Mouse (Mus musculus): ENCODE data around the gene Vangl2. TPM values are rescaled to one million over a fixed set of nuclear protein-coding genes. Genes with fewer than 3 reads are reported as not detected.

The Vangl2 gene
- polyA plus RNA-seq, 1 experiment from 2014 or later = 40.5 TPM

GRCm38 (mm10) chr1:172012030-172012429 lies 16.2 kb downstream of the Vangl2 start:
- no peak overlapping the region for H3K4me3 ChIP-seq (replicated peaks; ENCODE audit: low read length)
- H3K27me3 ChIP-seq (replicated peaks; ENCODE audit: control insufficient read depth, insufficient read depth, low read length) = no peaks in the 10 kb centered on the region
- H3K4me1 ChIP-seq (replicated peaks; ENCODE audit: control insufficient read depth, insufficient read depth, low read length) = peaks cover 45% of the 10 kb centered on the region
- peak; percentile 13; the same call in 1 of the 2 replicates for ATAC-seq
- no peak overlapping the region for H3K9ac ChIP-seq (replicated peaks; ENCODE audit: low read depth, low read length)
- no peaks in the 10 kb centered on the region for H3K9me3 ChIP-seq (ENCODE audit: control insufficient read depth, low read length)
- H3K36me3 ChIP-seq (ENCODE audit: control insufficient read depth, insufficient read depth) = peaks cover 34% of the 10 kb centered on the region
- WGBS = 7% methylated on average over 5 of the region's 5 CpGs
- H3K4me2 ChIP-seq (ENCODE audit: low read length) = no peak overlapping the region
- H3K27ac ChIP-seq (ENCODE audit: low read length) = no peak overlapping the region; the same call in 1 of the 2 replicates

GRCm38 (mm10) chr1:172010042-172010824 lies 18.0 kb downstream of the Vangl2 start:
- peaks cover 27% of the 10 kb centered on the region for H3K4me1 ChIP-seq (replicated peaks; ENCODE audit: control insufficient read depth, insufficient read depth, low read length)
- H3K27me3 ChIP-seq (replicated peaks; ENCODE audit: control insufficient read depth, insufficient read depth, low read length) = no peaks in the 10 kb centered on the region
- H3K4me3 ChIP-seq (replicated peaks; ENCODE audit: low read length) = no peak overlapping the region
- no peak overlapping the region for H3K27ac ChIP-seq (ENCODE audit: low read length)
- H3K4me2 ChIP-seq (ENCODE audit: low read length) = no peak overlapping the region
- WGBS = 86% methylated on average over 20 of the region's 20 CpGs
- no peak overlapping the region for H3K9ac ChIP-seq (replicated peaks; ENCODE audit: low read depth, low read length)
- no peaks in the 10 kb centered on the region for H3K9me3 ChIP-seq (ENCODE audit: control insufficient read depth, low read length)
- no peak for ATAC-seq
- peaks cover 50% of the 10 kb centered on the region for H3K36me3 ChIP-seq (ENCODE audit: control insufficient read depth, insufficient read depth)

- Histone ChIP-seq H3K4me1 (replicated peaks; ENCODE audit: control insufficient read depth, insufficient read depth, low read length) (peaks cover 18% of the 10 kb centered on the region), H3K4me2 (ENCODE audit: low read length) (no peak overlapping the region), H3K27me3 (replicated peaks; ENCODE audit: control insufficient read depth, insufficient read depth, low read length) (no peaks in the 10 kb centered on the region), H3K36me3 (ENCODE audit: control insufficient read depth, insufficient read depth) (peaks cover 56% of the 10 kb centered on the region), H3K27ac (ENCODE audit: low read length) (no peak overlapping the region), H3K9ac (replicated peaks; ENCODE audit: low read depth, low read length) (no peak overlapping the region), H3K9me3 (ENCODE audit: control insufficient read depth, low read length) (no peaks in the 10 kb centered on the region), H3K4me3 (replicated peaks; ENCODE audit: low read length) (no peak overlapping the region)
- no peak for ATAC-seq
- WGBS = 93% methylated on average over 21 of the region's 21 CpGs
Measured at GRCm38 (mm10) chr1:172009406-172009805, 18.8 kb downstream of the Vangl2 start.

- no peak for ATAC-seq
- Histone ChIP-seq H3K4me1 (replicated peaks; ENCODE audit: control insufficient read depth, insufficient read depth, low read length) (peaks cover 10% of the 10 kb centered on the region; the same call in 1 of the 2 replicates), H3K9ac (replicated peaks; ENCODE audit: low read depth, low read length) (no peak overlapping the region), H3K27ac (ENCODE audit: low read length) (no peak overlapping the region), H3K4me2 (ENCODE audit: low read length) (no peak overlapping the region), H3K4me3 (replicated peaks; ENCODE audit: low read length) (no peak overlapping the region), H3K27me3 (replicated peaks; ENCODE audit: control insufficient read depth, insufficient read depth, low read length) (no peaks in the 10 kb centered on the region), H3K9me3 (ENCODE audit: control insufficient read depth, low read length) (no peaks in the 10 kb centered on the region), H3K36me3 (ENCODE audit: control insufficient read depth, insufficient read depth) (peaks cover 62% of the 10 kb centered on the region)
- 91% methylated on average over 9 of the region's 9 CpGs for WGBS
Measured at GRCm38 (mm10) chr1:172008351-172008750, 19.9 kb downstream of the Vangl2 start.

- Histone ChIP-seq H3K4me2 (ENCODE audit: low read length) (no peak overlapping the region), H3K36me3 (ENCODE audit: control insufficient read depth, insufficient read depth) (peaks cover 62% of the 10 kb centered on the region), H3K4me1 (replicated peaks; ENCODE audit: control insufficient read depth, insufficient read depth, low read length) (peaks cover 4% of the 10 kb centered on the region; the same call in 1 of the 2 replicates), H3K27me3 (replicated peaks; ENCODE audit: control insufficient read depth, insufficient read depth, low read length) (no peaks in the 10 kb centered on the region), H3K27ac (ENCODE audit: low read length) (no peak overlapping the region), H3K4me3 (replicated peaks; ENCODE audit: low read length) (no peak overlapping the region), H3K9ac (replicated peaks; ENCODE audit: low read depth, low read length) (no peak overlapping the region), H3K9me3 (ENCODE audit: control insufficient read depth, low read length) (no peaks in the 10 kb centered on the region)
- 97% methylated on average over 21 of the region's 21 CpGs for WGBS
- ATAC-seq = no peak
Measured at GRCm38 (mm10) chr1:172007761-172008160, 20.5 kb downstream of the Vangl2 start.

GRCm38 (mm10) chr1:172001665-172002064 lies 26.6 kb downstream of the Vangl2 start:
- Histone ChIP-seq H3K4me3 (replicated peaks; ENCODE audit: low read length) (no peak overlapping the region), H3K9ac (replicated peaks; ENCODE audit: low read depth, low read length) (peak overlapping the region; percentile 42; the same call in 1 of the 2 replicates), H3K36me3 (ENCODE audit: control insufficient read depth, insufficient read depth) (peaks cover 24% of the 10 kb centered on the region), H3K27me3 (replicated peaks; ENCODE audit: control insufficient read depth, insufficient read depth, low read length) (no peaks in the 10 kb centered on the region), H3K4me1 (replicated peaks; ENCODE audit: control insufficient read depth, insufficient read depth, low read length) (peaks cover 5% of the 10 kb centered on the region), H3K27ac (ENCODE audit: low read length) (peak overlapping the region; percentile 76), H3K4me2 (ENCODE audit: low read length) (no peak overlapping the region), H3K9me3 (ENCODE audit: control insufficient read depth, low read length) (no peaks in the 10 kb centered on the region)
- 43% methylated on average over 12 of the region's 12 CpGs for WGBS
- peak; percentile 49 for ATAC-seq

- peak; percentile 55; the same call in 1 of the 2 replicates for ATAC-seq
- no peaks in the 10 kb centered on the region for H3K27me3 ChIP-seq (replicated peaks; ENCODE audit: control insufficient read depth, insufficient read depth, low read length)
- no peak overlapping the region for H3K9ac ChIP-seq (replicated peaks; ENCODE audit: low read depth, low read length)
- peaks cover 16% of the 10 kb centered on the region for H3K36me3 ChIP-seq (ENCODE audit: control insufficient read depth, insufficient read depth)
- H3K4me1 ChIP-seq (replicated peaks; ENCODE audit: control insufficient read depth, insufficient read depth, low read length) = peaks cover 5% of the 10 kb centered on the region
- WGBS = 49% methylated on average over 3 of the region's 3 CpGs
- no peak overlapping the region for H3K27ac ChIP-seq (ENCODE audit: low read length)
- no peak overlapping the region for H3K4me3 ChIP-seq (replicated peaks; ENCODE audit: low read length)
- H3K9me3 ChIP-seq (ENCODE audit: control insufficient read depth, low read length) = no peaks in the 10 kb centered on the region
- H3K4me2 ChIP-seq (ENCODE audit: low read length) = no peak overlapping the region
Measured at GRCm38 (mm10) chr1:172000641-172001040, 27.6 kb downstream of the Vangl2 start.

GRCm38 (mm10) chr1:171998820-171999597 lies 29.2 kb downstream of the Vangl2 start:
- 92% methylated on average over 13 of the region's 13 CpGs for WGBS
- no peak for ATAC-seq
- no peaks in the 10 kb centered on the region for H3K27me3 ChIP-seq (replicated peaks; ENCODE audit: control insufficient read depth, insufficient read depth, low read length)
- H3K36me3 ChIP-seq (ENCODE audit: control insufficient read depth, insufficient read depth) = peaks cover 2% of the 10 kb centered on the region; the same call in 1 of the 2 replicates
- no peaks in the 10 kb centered on the region for H3K9me3 ChIP-seq (ENCODE audit: control insufficient read depth, low read length)
- H3K4me1 ChIP-seq (replicated peaks; ENCODE audit: control insufficient read depth, insufficient read depth, low read length) = peaks cover 5% of the 10 kb centered on the region
- H3K4me3 ChIP-seq (replicated peaks; ENCODE audit: low read length) = no peak overlapping the region
- H3K4me2 ChIP-seq (ENCODE audit: low read length) = no peak overlapping the region
- no peak overlapping the region for H3K27ac ChIP-seq (ENCODE audit: low read length)
- no peak overlapping the region for H3K9ac ChIP-seq (replicated peaks; ENCODE audit: low read depth, low read length)

- Histone ChIP-seq H3K9me3 (ENCODE audit: control insufficient read depth, low read length) (no peaks in the 10 kb centered on the region), H3K27ac (ENCODE audit: low read length) (no peak overlapping the region), H3K9ac (replicated peaks; ENCODE audit: low read depth, low read length) (no peak overlapping the region), H3K27me3 (replicated peaks; ENCODE audit: control insufficient read depth, insufficient read depth, low read length) (no peaks in the 10 kb centered on the region), H3K4me3 (replicated peaks; ENCODE audit: low read length) (no peak overlapping the region), H3K36me3 (ENCODE audit: control insufficient read depth, insufficient read depth) (no peaks in the 10 kb centered on the region), H3K4me2 (ENCODE audit: low read length) (no peak overlapping the region), H3K4me1 (replicated peaks; ENCODE audit: control insufficient read depth, insufficient read depth, low read length) (peaks cover 5% of the 10 kb centered on the region)
- 86% methylated on average over 7 of the region's 7 CpGs for WGBS
- no peak for ATAC-seq
Measured at GRCm38 (mm10) chr1:171996701-171997100, 31.5 kb downstream of the Vangl2 start.
